Mouse (Mus musculus) bone marrow macrophage, adult 2 months (primary cell): ENCODE results near the gene Chpt1. TPM values are rescaled to one million over a fixed set of nuclear protein-coding genes. Genes with fewer than 3 reads are reported as not detected.

ENCODE experiments used
- H3K27ac ChIP-seq: 2 replicates; pipeline ENCODE4 v1.5.1; 2012; ENCODE audit warnings: low read depth, low read length; ENCODE audit not compliant: insufficient read depth
- H3K4me1 ChIP-seq: 2 replicates; pipeline ENCODE4 v1.6.1; 2012; ENCODE audit warnings: low read length; ENCODE audit not compliant: control insufficient read depth, insufficient read depth
- H3K4me3 ChIP-seq: 2 replicates; pipeline ENCODE4 v1.5.1; 2012; ENCODE audit warnings: mild to moderate bottlenecking, low read length, moderate library complexity; ENCODE audit not compliant: insufficient read depth
- CTCF ChIP-seq: IDR thresholded peaks from 2 replicates; pipeline ENCODE4 v1.5.1; 2012; ENCODE audit warnings: low read depth, mild to moderate bottlenecking, low read length, moderate library complexity
- POLR2A ChIP-seq: IDR thresholded peaks from 2 replicates; pipeline ENCODE4 v1.6.1; 2012; ENCODE audit warnings: mild to moderate bottlenecking, low read depth, low read length, borderline replicate concordance
- polyA plus RNA-seq: library from polyadenylated mRNA; stranded (reverse); fragments of >200 nt; gene quantifications from 2 replicates; pipeline ENCODE4 v1.2.4, GENCODE M21; 2012; ENCODE audit not compliant: missing spikeins, insufficient read depth, insufficient read length

The Chpt1 gene
- polyA plus RNA-seq, 1 experiment, result 23.2 TPM

GRCm38 (mm10) chr10:88407875-88408631, 95.8 kb downstream of the Chpt1 start:
- Histone ChIP-seq H3K27ac (0 out of 2 replicates have a peak overlapping the region, but pooled peaks have one; percentile 9), H3K4me3 (no peak overlapping the region), H3K4me1 (peaks cover 60% of the 10 kb centered on the region)
- TF ChIP-seq POLR2A, result no peak
- no peak for TF ChIP-seq CTCF

- Histone ChIP-seq H3K4me1 (peaks cover 62% of the 10 kb centered on the region), H3K27ac (peak overlapping the region; percentile 73), H3K4me3 (no peak overlapping the region)
- no peak for TF ChIP-seq POLR2A
- TF ChIP-seq CTCF, result no peak
Measured at GRCm38 (mm10) chr10:88405812-88406211, 98.1 kb downstream of the Chpt1 start.

GRCm38 (mm10) chr10:88404220-88404619, 99.7 kb downstream of the Chpt1 start:
- Histone ChIP-seq H3K4me1 (peaks cover 56% of the 10 kb centered on the region), H3K27ac (peak overlapping the region; percentile 73), H3K4me3 (no peak overlapping the region)
- TF ChIP-seq POLR2A, result no peak
- TF ChIP-seq CTCF, result no peak

- no peak overlapping the region for H3K4me3 ChIP-seq
- H3K27ac ChIP-seq, result no peak overlapping the region
- peaks cover 55% of the 10 kb centered on the region for H3K4me1 ChIP-seq
- TF ChIP-seq CTCF (no peak), POLR2A (no peak)
Measured at GRCm38 (mm10) chr10:88403021-88403420, 100.9 kb downstream of the Chpt1 start.

Other genes starting within 250 kb of the Chpt1 start
- 76.0 and 77.0 TPM in 2 replicates for gene Dram1, start 125.0 kb downstream of the Chpt1 start, polyA plus RNA-seq
- 22.9 and 26.8 TPM in 2 replicates for gene Gnptab, start 124.9 kb downstream of the Chpt1 start, polyA plus RNA-seq
- not detected in 2 replicates for gene Sycp3, start 44.5 kb downstream of the Chpt1 start, polyA plus RNA-seq
- 0.31 TPM in 1 of 2 replicates, not detected in the other for gene Mybpc1, start 101.1 kb upstream of the Chpt1 start, polyA plus RNA-seq
- 8.6 and 11.7 TPM in 2 replicates for gene Spic, start 180.9 kb upstream of the Chpt1 start, polyA plus RNA-seq
- gene Arl1, start 226.8 kb upstream of the Chpt1 start, polyA plus RNA-seq, result 82.5 and 82.9 TPM in 2 replicates